Mouse (Mus musculus): ENCODE measurements around the gene Thbs1. TPM values are rescaled to one million over a fixed set of nuclear protein-coding genes. Genes with fewer than 3 reads are reported as not detected.
A peak's percentile ranks its signal among the peaks of the same experiment; 100 is the strongest.
"Not testable (repeated sequence)": the region's sequence is repeated elsewhere in the genome, so short reads cannot be mapped to it uniquely, and the experiment has no call there.

Thbs1 gene
- total RNA-seq, 2 experiments from 2014 or later = 0.11 to 3.2 TPM

DNA sequence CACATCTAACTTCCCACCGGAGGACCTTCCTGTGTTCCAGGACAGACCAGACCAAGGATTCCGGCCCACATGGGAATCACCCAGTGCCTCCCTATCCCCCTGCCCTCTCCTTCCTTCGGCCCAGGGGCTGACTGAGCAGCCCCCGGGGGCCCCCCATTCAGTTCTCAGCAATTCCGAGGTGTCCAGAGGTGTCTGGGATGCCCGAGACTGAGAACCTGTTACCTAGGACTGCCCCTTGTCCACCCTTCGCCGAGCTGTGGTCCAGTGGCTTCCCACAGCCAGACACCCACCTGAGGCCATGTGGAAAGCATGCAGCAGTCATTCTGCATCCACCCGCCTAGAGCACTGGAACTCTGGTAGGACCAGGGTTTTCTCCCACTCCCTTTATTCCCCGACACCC lies 30.0 kb downstream of the Thbs1 start:
- no peak for ATAC-seq (replicated peaks; ENCODE audit: poor library complexity, severe bottlenecking)

DNA sequence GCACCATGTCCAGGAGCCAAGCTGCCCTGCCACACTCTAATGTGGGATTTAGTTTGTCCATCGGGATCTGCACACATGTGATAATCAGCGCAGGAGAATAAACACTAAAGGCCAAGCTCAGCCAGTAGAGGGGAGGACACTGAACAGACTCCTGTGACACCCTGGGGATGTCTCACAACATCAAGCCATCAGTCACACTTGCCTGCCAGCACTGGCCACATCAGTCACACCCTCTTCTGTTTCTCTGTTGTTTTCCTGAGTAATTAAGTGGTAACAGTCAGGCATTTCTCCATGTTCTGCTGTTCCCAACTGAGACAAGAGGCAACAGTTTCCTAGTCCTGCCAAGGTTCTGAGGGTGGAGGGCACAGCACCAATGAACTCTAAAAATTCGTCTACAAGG lies 36.1 kb downstream of the Thbs1 start:
- ATAC-seq (replicated peaks; ENCODE audit: poor library complexity, severe bottlenecking) = not testable (repeated sequence)

DNA sequence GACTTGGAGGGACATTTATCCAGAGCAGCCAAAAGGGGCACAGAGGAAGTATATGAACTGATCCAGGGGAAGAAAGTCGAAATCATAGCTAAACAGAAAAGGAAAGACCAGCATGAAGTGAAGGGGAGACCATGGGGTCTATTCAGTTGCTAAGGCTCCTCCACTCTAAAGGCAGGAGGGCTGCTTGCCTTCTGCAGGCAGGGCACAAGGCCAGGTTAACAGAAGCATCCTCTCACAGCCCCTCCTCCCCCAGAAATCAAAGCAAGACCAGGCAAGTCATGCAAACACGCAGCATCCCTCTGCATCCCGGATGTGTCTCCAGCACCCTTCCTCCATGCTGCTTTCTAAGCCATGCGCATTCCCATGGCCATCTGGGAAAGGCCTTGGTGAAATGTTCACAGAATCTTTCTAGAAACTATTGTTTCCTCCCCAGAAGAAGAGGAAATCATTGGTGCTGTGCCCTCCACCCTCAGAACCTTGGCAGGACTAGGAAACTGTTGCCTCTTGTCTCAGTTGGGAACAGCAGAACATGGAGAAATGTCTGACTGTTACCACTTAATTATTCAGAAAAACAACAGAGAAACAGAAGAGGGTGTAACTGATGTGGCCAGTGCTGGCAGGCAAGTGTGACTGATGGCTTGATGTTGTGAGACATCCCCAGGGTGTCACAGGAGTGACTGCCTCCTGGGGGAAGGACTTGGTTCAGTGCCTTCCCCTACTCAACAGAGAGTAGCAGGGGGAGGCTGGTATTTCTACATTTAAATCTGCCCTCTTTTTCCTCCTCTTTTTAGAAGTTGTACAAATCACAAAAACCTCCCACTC lies 36.9 kb downstream of the Thbs1 start:
- ATAC-seq (replicated peaks; ENCODE audit: poor library complexity, severe bottlenecking) = no peak

DNA sequence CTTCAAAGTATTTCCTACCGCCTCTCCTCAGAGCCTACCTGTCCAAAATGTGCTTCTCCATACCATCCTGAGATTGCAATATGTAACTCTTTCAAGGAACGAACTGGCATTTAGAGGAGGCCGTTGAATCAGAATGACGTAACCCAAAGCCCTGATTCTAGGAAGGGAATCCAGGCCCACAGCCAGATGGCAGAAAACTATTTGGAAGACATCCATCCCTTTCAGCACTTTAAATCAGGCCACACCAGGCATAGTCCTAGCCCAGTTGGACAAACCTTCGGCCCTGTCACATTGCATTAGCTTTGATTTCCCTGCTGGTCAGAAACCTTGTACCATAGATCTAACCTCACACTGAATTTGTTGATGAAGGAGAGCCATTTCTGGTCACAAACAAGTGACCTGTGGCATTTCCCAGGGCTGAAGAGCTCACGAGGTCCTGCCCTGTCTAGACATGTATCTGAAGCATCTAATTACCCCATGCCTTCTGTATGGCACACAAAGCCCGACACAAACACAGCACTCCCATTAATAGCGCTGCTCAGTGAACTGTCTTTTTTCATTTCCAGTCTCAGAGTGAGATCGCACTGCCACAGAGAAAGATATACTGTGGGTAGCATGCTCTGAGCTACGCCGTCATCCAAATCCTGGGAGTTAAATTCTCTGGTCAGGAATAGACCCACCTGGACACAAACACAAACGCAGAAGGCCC lies 38.3 kb downstream of the Thbs1 start:
- ATAC-seq (replicated peaks; ENCODE audit: poor library complexity, severe bottlenecking) = no peak

GRCm38 (mm10) chr2:118158095-118158494 lies 46.4 kb downstream of the Thbs1 start:
- peak; percentile 56; the same call in 1 of the 2 replicates for ATAC-seq (replicated peaks; ENCODE audit: poor library complexity, severe bottlenecking)

GRCm38 (mm10) chr2:118159126-118159525 lies 47.5 kb downstream of the Thbs1 start:
- ATAC-seq (replicated peaks; ENCODE audit: poor library complexity, severe bottlenecking) = no peak

- no peak for ATAC-seq (replicated peaks; ENCODE audit: poor library complexity, severe bottlenecking)
Observed at GRCm38 (mm10) chr2:118160547-118160946, 48.9 kb downstream of the Thbs1 start.

GRCm38 (mm10) chr2:118160991-118161390 lies 49.3 kb downstream of the Thbs1 start:
- no peak for ATAC-seq (replicated peaks; ENCODE audit: poor library complexity, severe bottlenecking)

- ATAC-seq (replicated peaks; ENCODE audit: poor library complexity, severe bottlenecking) = no peak
Observed at GRCm38 (mm10) chr2:118162486-118162885, 50.8 kb downstream of the Thbs1 start.

GRCm38 (mm10) chr2:118164137-118164536 lies 52.5 kb downstream of the Thbs1 start:
- no peak for ATAC-seq (replicated peaks; ENCODE audit: poor library complexity, severe bottlenecking)

DNA sequence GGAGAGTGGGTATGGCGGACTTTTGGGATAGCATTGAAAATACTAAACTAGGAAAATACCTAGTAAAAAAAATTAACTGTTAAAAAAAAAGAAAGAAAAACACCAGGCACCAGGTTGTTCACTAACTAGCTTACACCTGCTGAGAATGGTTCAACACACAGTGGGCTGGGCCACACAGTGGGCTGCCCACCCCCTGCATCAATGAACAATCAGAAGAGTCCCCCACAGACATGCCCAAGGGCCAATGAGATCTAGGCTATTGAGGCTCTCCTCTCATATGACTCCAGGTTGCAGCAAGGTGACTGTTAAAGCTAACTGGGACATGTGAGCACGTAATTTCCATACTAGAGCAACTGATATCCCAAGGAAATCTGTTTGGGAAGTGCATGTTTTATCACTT lies 54.0 kb downstream of the Thbs1 start:
- ATAC-seq (replicated peaks; ENCODE audit: poor library complexity, severe bottlenecking) = no peak

GRCm38 (mm10) chr2:118167731-118168130 lies 56.1 kb downstream of the Thbs1 start:
- no peak for ATAC-seq (replicated peaks; ENCODE audit: poor library complexity, severe bottlenecking)

DNA sequence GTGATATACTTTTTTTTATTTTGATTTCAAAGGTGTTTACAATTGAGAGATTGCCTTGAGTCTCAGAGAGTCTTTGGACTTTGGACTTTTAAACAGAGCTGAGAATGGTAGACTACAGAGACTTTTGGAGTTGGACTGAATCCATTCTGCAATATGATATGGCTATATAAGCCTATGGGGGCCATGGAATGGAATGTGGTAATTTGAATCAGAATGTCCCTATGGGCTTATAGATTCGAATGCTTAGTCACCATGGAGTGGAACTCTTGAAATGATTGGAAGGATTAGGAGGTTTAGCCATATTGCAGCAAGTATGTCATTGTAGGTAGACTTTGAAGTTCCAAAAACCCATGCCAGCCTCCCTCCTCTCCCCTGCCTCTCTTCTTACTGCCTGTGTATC lies 56.5 kb downstream of the Thbs1 start:
- no peak for ATAC-seq (replicated peaks; ENCODE audit: poor library complexity, severe bottlenecking)

DNA sequence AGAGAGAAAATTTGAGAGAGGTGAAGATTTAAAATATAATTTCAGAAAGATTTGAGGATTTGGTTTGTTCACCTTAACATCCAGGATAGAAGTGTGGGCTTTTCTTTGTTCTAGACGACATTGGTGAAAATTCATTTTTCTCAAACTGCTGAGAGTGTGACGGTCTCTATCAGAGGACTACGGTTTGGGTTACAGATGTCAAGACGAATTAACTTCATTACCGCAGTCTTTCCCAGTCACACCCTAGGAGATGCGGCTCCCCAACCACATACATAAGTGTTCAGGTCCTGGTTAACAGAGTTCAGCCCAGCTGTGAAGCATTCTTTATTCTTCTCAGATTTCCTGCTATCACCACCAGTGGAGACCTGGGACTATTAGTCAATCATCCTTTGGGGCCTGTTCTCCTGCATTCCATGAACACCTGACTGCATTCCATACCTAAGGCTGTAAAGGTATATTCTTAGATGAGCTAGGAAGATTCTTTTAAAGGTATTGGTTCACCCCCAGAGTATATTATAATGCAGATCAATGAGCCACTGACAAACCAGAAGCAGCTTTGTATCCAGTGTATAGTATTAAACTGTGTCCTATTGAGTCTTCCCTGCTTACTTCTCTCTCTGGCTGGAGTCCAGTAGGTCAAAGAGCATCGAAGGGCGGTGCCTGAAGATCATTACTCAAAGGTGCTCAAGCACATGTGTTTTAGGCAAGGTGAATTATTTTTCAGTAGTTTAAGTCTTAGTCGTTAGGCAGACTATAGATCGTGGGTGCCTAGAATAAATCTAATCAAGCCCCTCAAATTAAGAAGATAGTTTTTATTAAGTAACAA lies 63.1 kb downstream of the Thbs1 start:
- ATAC-seq (replicated peaks; ENCODE audit: poor library complexity, severe bottlenecking) = no peak

Other genes starting within 250 kb of the Thbs1 start
- gene Fsip1, start 145.1 kb downstream of the Thbs1 start, total RNA-seq (2014; fragmentation: Nextera tagmentation) = not detected in 2 replicates
- gene Fsip1, start 145.1 kb downstream of the Thbs1 start, total RNA-seq (2017) = not detected in 2 replicates